Mouse (Mus musculus): Measurements from ENCODE around the gene Spats1.
"Not testable (repeated sequence)": the region's sequence is repeated elsewhere in the genome, so short reads cannot be mapped to it uniquely, and the experiment has no call there.

Gene Spats1

GRCm38 (mm10) chr17:45433419-45434261, 41.6 kb downstream of the Spats1 start, which contains the start of gene Cdc5l:
Gene Cdc5l, minus strand, starts transcription at chr17:45433737.
- peak; percentile 99 for DNase-seq

GRCm38 (mm10) chr17:45432706-45433398, 42.4 kb downstream of the Spats1 start:
- peak; percentile 1 for DNase-seq

- DNase-seq, result no peak
Measured at GRCm38 (mm10) chr17:45432007-45432406, 43.2 kb downstream of the Spats1 start.

- no peak for DNase-seq
Measured at GRCm38 (mm10) chr17:45417387-45417786, 57.8 kb downstream of the Spats1 start.

GRCm38 (mm10) chr17:45411617-45412016, 63.6 kb downstream of the Spats1 start:
- not testable (repeated sequence) for DNase-seq

- DNase-seq, result no peak
Measured at GRCm38 (mm10) chr17:45408719-45409118, 66.5 kb downstream of the Spats1 start.

GRCm38 (mm10) chr17:45406281-45406680, 68.9 kb downstream of the Spats1 start:
- DNase-seq, result no peak

GRCm38 (mm10) chr17:45403207-45403606, 72.0 kb downstream of the Spats1 start:
- peak; percentile 81 for DNase-seq

- no peak for DNase-seq
Measured at GRCm38 (mm10) chr17:45402601-45403000, 72.6 kb downstream of the Spats1 start.

GRCm38 (mm10) chr17:45402126-45402525, 73.1 kb downstream of the Spats1 start:
- no peak for DNase-seq

GRCm38 (mm10) chr17:45401126-45401905, 73.9 kb downstream of the Spats1 start:
- no peak for DNase-seq

GRCm38 (mm10) chr17:45398021-45398420, 77.2 kb downstream of the Spats1 start:
- DNase-seq, result no peak

- DNase-seq, result no peak
Measured at GRCm38 (mm10) chr17:45397541-45397940, 77.7 kb downstream of the Spats1 start.

GRCm38 (mm10) chr17:45394612-45395011, 80.6 kb downstream of the Spats1 start:
- DNase-seq, result no peak

GRCm38 (mm10) chr17:45393765-45394164, 81.5 kb downstream of the Spats1 start:
- no peak for DNase-seq
